ENCODE assay signal across 15 mouse cellular contexts in the genomic region with DNA sequence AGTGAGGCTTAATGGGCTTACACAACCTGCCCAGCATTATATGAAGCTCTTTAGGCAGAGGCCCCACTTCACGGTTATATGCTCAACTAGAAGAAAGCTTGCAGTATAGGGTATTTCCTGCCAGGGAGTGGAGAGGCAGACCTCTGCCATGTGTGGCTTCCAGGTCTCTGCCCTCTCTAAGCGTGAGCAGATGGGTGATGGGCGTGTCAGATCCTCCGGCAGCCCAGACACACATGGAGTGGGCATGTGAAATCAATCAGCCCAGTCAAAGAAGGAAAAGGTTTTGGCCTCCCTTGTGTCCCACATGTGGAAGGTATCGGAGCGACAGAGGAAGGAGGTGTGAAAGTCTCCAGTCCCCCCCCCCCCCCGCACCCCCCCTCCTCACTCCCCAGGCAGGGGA.
DNase-seq lines count a peak whose midpoint lies in the region; ATAC-seq and TF ChIP-seq lines count a peak whose summit lies in the region.
"Had no signal": no experiment of that assay in that cellular context is flagged by ENCODE, and none has a peak within 500 bp of the region (broad histone marks: within the 10 kb centered on the region; RNA-seq: fewer than 3 reads in every experiment).

No protein-coding gene starts in this region.

- no peaks in the 10 kb centered on the region for H3K36me3 ChIP-seq in embryonic facial prominence, embryonic 15.5 days
- H3K36me3 ChIP-seq: neural tube, embryonic 13.5 days had no signal

- no peak overlapping the region for H3K27ac ChIP-seq in embryonic facial prominence, embryonic 15.5 days (replicated peaks)
- H3K27ac ChIP-seq in layer of hippocampus, adult 2 months = no peak overlapping the region
- H3K27ac ChIP-seq: neural tube, embryonic 13.5 days; stomach, postnatal 0 days had no signal

- no peak overlapping the region for H3K9ac ChIP-seq in embryonic facial prominence, embryonic 15.5 days
- H3K9ac ChIP-seq: neural tube, embryonic 13.5 days had no signal

- 0 out of 2 replicates have a peak, but pooled peaks cover 3% of the 10 kb centered on the region for H3K27me3 ChIP-seq in embryonic facial prominence, embryonic 15.5 days
- H3K27me3 ChIP-seq: neural tube, embryonic 13.5 days had no signal

- peaks cover 20% of the 10 kb centered on the region for H3K4me1 ChIP-seq in embryonic facial prominence, embryonic 15.5 days

- ATAC-seq in embryonic facial prominence, embryonic 15.5 days (ENCODE audit: insufficient number of reproducible peaks, low FRiP score, low TSS enrichment, low read depth) = 0 out of 2 replicates have a peak, but pooled peaks have one; percentile 24
- 0 out of 2 replicates have a peak, but pooled peaks have one; percentile 27 for ATAC-seq in neutrophil, adult 5-6 weeks (ENCODE audit: extremely low read depth, insufficient number of reproducible peaks, low FRiP score, poor library complexity, severe bottlenecking)
- ATAC-seq: forebrain, embryonic 14.5 days had no signal

- TF ChIP-seq CTCF in layer of hippocampus, adult 2 months (conservative IDR thresholded peaks at IDR 0.05) = no peak

- DNase-seq in cerebellum, postnatal 14 days = peak; percentile 48 to 49
- no peak for DNase-seq in cerebellum, adult 8-10 months
- peak; percentile 9 to 15 for DNase-seq in CD8-positive naive resting alpha-beta T cell, adult 2 months (ENCODE audit: low read depth in 2 of 2, low spot score in 2 of 2)
- DNase-seq in layer of hippocampus, adult 2 months (ENCODE audit: low spot score in 2 of 2) = no peak
- DNase-seq in lung, postnatal 25 days (ENCODE audit: low spot score) = no peak
- DNase-seq in layer of hippocampus, adult 18-20 months (ENCODE audit: low spot score in 2 of 2) = no peak
- DNase-seq: adrenal gland, postnatal 14 days; cerebellum, adult 18-20 months; heart, postnatal 4 days; kidney, postnatal 10 days had no signal

- 27% methylated on average over 7 of the region's 7 CpGs for WGBS in embryonic facial prominence, embryonic 15.5 days

- H3K4me3 ChIP-seq in embryonic facial prominence, embryonic 15.5 days (replicated peaks) = no peak overlapping the region
- H3K4me3 ChIP-seq in layer of hippocampus, adult 2 months = no peak overlapping the region
- H3K4me3 ChIP-seq: neural tube, embryonic 13.5 days had no signal

- H3K4me2 ChIP-seq in embryonic facial prominence, embryonic 15.5 days (replicated peaks) = no peak overlapping the region
- H3K4me2 ChIP-seq: neural tube, embryonic 13.5 days had no signal

- H3K9me3 ChIP-seq in embryonic facial prominence, embryonic 15.5 days (replicated peaks) = no peaks in the 10 kb centered on the region
- H3K9me3 ChIP-seq: neural tube, embryonic 13.5 days had no signal

Comparison
In these comparisons a context has a peak if more than half of its experiments do, and no peak if none do; other contexts are left out.
1. DNase-seq: peak in cerebellum, postnatal 14 days (2 of 2) and CD8-positive naive resting alpha-beta T cell, adult 2 months (2 of 2); none in cerebellum, adult 8-10 months (single experiment), layer of hippocampus, adult 2 months (0 of 2), lung, postnatal 25 days (single experiment) and layer of hippocampus, adult 18-20 months (0 of 2).